Mouse (Mus musculus) embryonic facial prominence, embryonic 11.5 days (tissue): ENCODE measurements around the gene Canx. TPM values are rescaled to one million over a fixed set of nuclear protein-coding genes. Genes with fewer than 3 reads are reported as not detected.

ENCODE experiments used
- ATAC-seq: fragments of 200-750 bp; cut with Nextera tagmentation; replicated peaks from 2 replicates; pipeline ENCODE4 v1.8.0; 2017; ENCODE audit warnings: low read depth; ENCODE audit not compliant: insufficient number of reproducible peaks, low FRiP score, low TSS enrichment
- DNase-seq: peaks from one replicate; pipeline ENCODE4 v3.0.0-alpha.2; 2015; ENCODE audit warnings: low spot score
- H3K27ac ChIP-seq: fragments of 300-500 bp; sonication (generic); replicated peaks from 2 replicates; pipeline ENCODE4 v1.5.1; 2014; ENCODE audit warnings: mild to moderate bottlenecking, low read depth, low read length, control low read depth
- H3K27me3 ChIP-seq: fragments of 300-500 bp; sonication (generic); 2 replicates; pipeline ENCODE4 v1.6.1; 2014; ENCODE audit warnings: mild to moderate bottlenecking, low read length, moderate library complexity, mixed read lengths; ENCODE audit not compliant: control insufficient read depth, insufficient read depth
- H3K36me3 ChIP-seq: fragments of 300-500 bp; sonication (generic); replicated peaks from 2 replicates; pipeline ENCODE4 v1.6.1; 2014; ENCODE audit warnings: low read depth, mild to moderate bottlenecking, low read length, moderate library complexity, mixed read lengths; ENCODE audit not compliant: control insufficient read depth, insufficient read depth
- H3K4me1 ChIP-seq: fragments of 300-500 bp; sonication (generic); 2 replicates; pipeline ENCODE4 v1.6.1; 2014; ENCODE audit warnings: low read length, mixed read lengths; ENCODE audit not compliant: control insufficient read depth, insufficient read depth
- H3K4me2 ChIP-seq: fragments of 300-500 bp; sonication (generic); 2 replicates; pipeline ENCODE4 v1.6.1; 2014; ENCODE audit warnings: low read depth, mild to moderate bottlenecking, control low read depth, low read length, moderate library complexity
- H3K4me3 ChIP-seq: fragments of 300-500 bp; sonication (generic); 2 replicates; pipeline ENCODE4 v1.5.1; 2014; ENCODE audit warnings: low read depth, low read length, control low read depth
- H3K9ac ChIP-seq: fragments of 300-500 bp; sonication (generic); replicated peaks from 2 replicates; pipeline ENCODE4 v1.6.1; 2014; ENCODE audit warnings: mild to moderate bottlenecking, control low read depth, low read length
- H3K9me3 ChIP-seq: fragments of 300-500 bp; sonication (generic); replicated peaks from 2 replicates; pipeline ENCODE4 v1.6.1; 2016; ENCODE audit warnings: mild to moderate bottlenecking, low read length, inconsistent platforms, mixed read lengths; ENCODE audit not compliant: control insufficient read depth
- WGBS: fragments of 180-500 bp; shearing (Covaris S2); extraction: QIAGEN DNeasy Blood & Tissue Kit; methylation state at CpG from one replicate; pipeline ENCODE4 v1.1.7; 2014; 5-methylcytosine and 5-hydroxymethylcytosine counted together
- polyA plus RNA-seq: library from polyadenylated mRNA; unstranded; fragments of >200 nt; fragmentation: Nextera tagmentation; extraction: Ambion mirVana; gene quantifications from 2 replicates; pipeline ENCODE4 v1.2.1, GENCODE M21; 2014

The Canx gene
- polyA plus RNA-seq, 1 experiment from 2014 or later: 265 TPM

GRCm38 (mm10) chr11:50269163-50269562 lies 56.3 kb downstream of the Canx start:
- peaks cover 2% of the 10 kb centered on the region for H3K36me3 ChIP-seq
- no peak overlapping the region for H3K9ac ChIP-seq
- H3K27ac ChIP-seq: no peak overlapping the region
- no peak overlapping the region for H3K4me3 ChIP-seq
- ATAC-seq (no peak), DNase-seq (peak; percentile 35)
- H3K27me3 ChIP-seq: no peaks in the 10 kb centered on the region
- no peaks in the 10 kb centered on the region for H3K4me1 ChIP-seq
- no peaks in the 10 kb centered on the region for H3K9me3 ChIP-seq
- 67% methylated on average over 2 of the region's 2 CpGs for WGBS
- H3K4me2 ChIP-seq: no peak overlapping the region

- no peak overlapping the region for H3K9ac ChIP-seq
- H3K36me3 ChIP-seq: peaks cover 11% of the 10 kb centered on the region
- no peak overlapping the region for H3K4me3 ChIP-seq
- WGBS: 95% methylated on average over 3 of the region's 3 CpGs
- no peaks in the 10 kb centered on the region for H3K4me1 ChIP-seq
- H3K4me2 ChIP-seq: no peak overlapping the region
- DNase-seq: no peak
- no peaks in the 10 kb centered on the region for H3K27me3 ChIP-seq
- no peak overlapping the region for H3K27ac ChIP-seq
- ATAC-seq: no peak
- H3K9me3 ChIP-seq: no peaks in the 10 kb centered on the region
Observed at GRCm38 (mm10) chr11:50266997-50267396, 58.5 kb downstream of the Canx start.

GRCm38 (mm10) chr11:50265931-50266330 lies 59.5 kb downstream of the Canx start:
- H3K9ac ChIP-seq: no peak overlapping the region
- no peak overlapping the region for H3K4me3 ChIP-seq
- H3K4me1 ChIP-seq: no peaks in the 10 kb centered on the region
- H3K27me3 ChIP-seq: no peaks in the 10 kb centered on the region
- WGBS: 87% methylated on average over 8 of the region's 8 CpGs
- H3K4me2 ChIP-seq: no peak overlapping the region
- peaks cover 11% of the 10 kb centered on the region for H3K36me3 ChIP-seq
- ATAC-seq: no peak
- H3K9me3 ChIP-seq: no peaks in the 10 kb centered on the region
- DNase-seq: no peak
- H3K27ac ChIP-seq: no peak overlapping the region

- Histone ChIP-seq H3K9me3 (no peaks in the 10 kb centered on the region), H3K36me3 (peaks cover 17% of the 10 kb centered on the region), H3K4me3 (no peak overlapping the region), H3K27me3 (no peaks in the 10 kb centered on the region), H3K4me2 (no peak overlapping the region), H3K9ac (no peak overlapping the region), H3K27ac (no peak overlapping the region), H3K4me1 (no peaks in the 10 kb centered on the region)
- WGBS: 97% methylated on average over 3 of the region's 3 CpGs
- ATAC-seq (no peak), DNase-seq (no peak)
Observed at GRCm38 (mm10) chr11:50263198-50263597, 62.3 kb downstream of the Canx start.

GRCm38 (mm10) chr11:50262020-50262419 lies 63.5 kb downstream of the Canx start:
- Histone ChIP-seq H3K4me1 (no peaks in the 10 kb centered on the region), H3K9ac (no peak overlapping the region), H3K27ac (no peak overlapping the region), H3K36me3 (peaks cover 23% of the 10 kb centered on the region), H3K9me3 (no peaks in the 10 kb centered on the region), H3K4me3 (no peak overlapping the region), H3K27me3 (no peaks in the 10 kb centered on the region), H3K4me2 (no peak overlapping the region)
- DNase-seq (no peak), ATAC-seq (no peak)
- 92% methylated on average over 4 of the region's 4 CpGs for WGBS

- Histone ChIP-seq H3K4me3 (no peak overlapping the region), H3K4me1 (no peaks in the 10 kb centered on the region; the same call in 1 of the 2 replicates), H3K9me3 (no peaks in the 10 kb centered on the region), H3K36me3 (peaks cover 20% of the 10 kb centered on the region), H3K27me3 (no peaks in the 10 kb centered on the region), H3K4me2 (no peak overlapping the region), H3K9ac (no peak overlapping the region), H3K27ac (no peak overlapping the region)
- ATAC-seq: no peak
- DNase-seq: no peak
- WGBS: 91% methylated on average over 7 of the region's 7 CpGs
Observed at GRCm38 (mm10) chr11:50258310-50258709, 67.2 kb downstream of the Canx start.

GRCm38 (mm10) chr11:50256615-50257014 lies 68.9 kb downstream of the Canx start:
- Histone ChIP-seq H3K4me3 (no peak overlapping the region), H3K9me3 (no peaks in the 10 kb centered on the region), H3K4me1 (peaks cover 3% of the 10 kb centered on the region), H3K36me3 (peaks cover 12% of the 10 kb centered on the region), H3K27ac (no peak overlapping the region), H3K9ac (no peak overlapping the region), H3K27me3 (no peaks in the 10 kb centered on the region), H3K4me2 (no peak overlapping the region)
- WGBS: 88% methylated on average over 7 of the region's 7 CpGs
- DNase-seq (no peak), ATAC-seq (no peak)

- Histone ChIP-seq H3K9ac (no peak overlapping the region), H3K4me3 (no peak overlapping the region), H3K4me1 (peaks cover 3% of the 10 kb centered on the region), H3K4me2 (no peak overlapping the region), H3K27me3 (no peaks in the 10 kb centered on the region), H3K27ac (no peak overlapping the region), H3K9me3 (no peaks in the 10 kb centered on the region), H3K36me3 (peaks cover 9% of the 10 kb centered on the region)
- DNase-seq: no peak
- no peak for ATAC-seq
- 88% methylated on average over 12 of the region's 12 CpGs for WGBS
Observed at GRCm38 (mm10) chr11:50254010-50254580, 71.4 kb downstream of the Canx start.
